Mouse (Mus musculus) adrenal gland, postnatal 10 days (tissue): ENCODE data around the gene Olfr748. TPM values are rescaled to one million over a fixed set of nuclear protein-coding genes. Genes with fewer than 3 reads are reported as not detected.

Source experiments
- DNase-seq: peaks from one replicate; pipeline ENCODE4 v3.0.0; 2021; ENCODE audit warnings: mixed read lengths
- long read RNA-seq, 2 experiments: library from polyadenylated mRNA; stranded (forward); transcript quantifications; one replicate each; pipeline ENCODE4 v2.0.0; 2021
- total RNA-seq, 2 experiments: library from RNA; stranded (reverse); gene quantifications; 2 replicates each; pipeline ENCODE4 v1.2.3; 2021

Olfr748 gene
- total RNA-seq: not detected
- long read RNA-seq, experiment 1: 0 reads
- long read RNA-seq, experiment 2: 0 reads

DNA sequence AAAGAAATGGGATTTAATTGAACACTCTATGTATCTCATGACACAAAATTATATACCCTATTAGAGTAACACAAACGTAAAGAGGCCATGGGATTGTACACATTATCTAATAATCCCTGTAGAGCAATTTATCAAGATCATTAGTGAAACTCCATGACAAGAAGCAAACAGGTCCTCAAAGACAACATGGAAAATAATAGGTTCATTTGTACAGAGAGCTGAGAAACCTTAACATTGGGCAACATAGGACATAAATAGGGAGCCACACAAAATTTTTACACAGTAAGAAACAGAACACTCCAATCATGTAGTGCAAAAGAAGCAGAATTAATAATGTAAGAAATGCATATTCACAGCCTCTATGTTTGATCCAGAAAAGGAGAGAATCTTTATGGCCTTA lies at the start of gene Olfr748:
Gene Olfr748 (plus strand): TSS at position 301 of the 400 bp plus-strand sequence.
- no peak for DNase-seq

- no peak for DNase-seq
Measured at GRCm38 (mm10) chr14:50693106-50693505, 14.1 kb upstream of the Olfr748 start, which contains the start of gene Olfr747. Olfr747 (minus strand) TSS chr14:50693206.

GRCm38 (mm10) chr14:50719875-50720274 lies 12.7 kb downstream of the Olfr748 start:
- peak; percentile 3 for DNase-seq

DNA sequence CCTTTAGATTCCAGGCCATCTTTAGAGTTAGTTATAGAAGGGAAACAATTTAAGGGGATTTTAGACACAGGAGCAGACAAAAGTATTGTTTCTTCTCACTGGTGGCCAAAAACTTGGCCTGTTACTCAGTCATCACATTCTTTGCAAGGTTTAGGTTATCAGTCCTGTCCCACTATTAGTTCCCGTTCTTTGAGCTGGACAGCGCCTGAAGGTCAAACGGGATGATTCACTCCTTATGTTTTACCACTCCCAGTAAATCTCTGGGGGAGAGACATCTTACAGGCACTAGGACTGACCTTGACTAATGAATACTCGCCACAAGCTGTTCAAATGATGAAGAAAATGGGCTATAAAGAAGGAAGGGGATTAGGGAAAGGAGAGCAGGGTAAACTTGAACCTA lies 15.2 kb downstream of the Olfr748 start:
- peak; percentile 4 for DNase-seq

DNA sequence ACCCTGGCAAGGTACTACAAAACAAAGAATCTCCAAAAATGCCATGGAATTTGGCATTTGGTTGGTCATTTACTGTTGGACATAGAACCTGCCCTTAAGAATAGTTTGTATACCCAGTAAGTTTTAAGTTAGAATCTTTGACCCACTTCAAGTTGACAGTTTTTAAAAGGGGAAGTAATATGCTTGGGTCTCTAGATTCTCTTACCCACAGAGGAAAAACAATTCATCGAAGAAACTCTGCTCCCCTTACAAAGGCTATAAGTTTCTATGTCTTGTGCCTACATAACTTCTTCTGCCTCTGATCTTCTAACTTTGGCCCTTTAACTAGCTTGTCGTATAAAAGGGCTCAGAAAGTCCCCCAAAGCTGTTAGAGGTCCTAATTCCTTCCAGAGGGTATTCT lies 33.2 kb downstream of the Olfr748 start:
- DNase-seq: no peak

- no peak for DNase-seq
Measured at GRCm38 (mm10) chr14:50741584-50741983, 34.4 kb downstream of the Olfr748 start.

- DNase-seq: no peak
Measured at GRCm38 (mm10) chr14:50744994-50745393, 37.8 kb downstream of the Olfr748 start, which contains the start of gene Olfr749. Olfr749 (minus strand) TSS chr14:50745094.

GRCm38 (mm10) chr14:50758416-50759085 lies 51.4 kb downstream of the Olfr748 start:
- no peak for DNase-seq

Other genes with a start within 250 kb of the Olfr748 start
- not detected for gene Olfr741, start 234.6 kb upstream of the Olfr748 start, total RNA-seq
- gene Olfr742, start 203.8 kb upstream of the Olfr748 start, total RNA-seq: not detected
- not detected for gene Olfr743, start 185.5 kb upstream of the Olfr748 start, total RNA-seq
- not detected for gene Olfr744, start 92.5 kb upstream of the Olfr748 start, total RNA-seq
- not detected for gene Olfr745, start 68.0 kb upstream of the Olfr748 start, total RNA-seq
- gene Olfr746, start 60.3 kb upstream of the Olfr748 start, total RNA-seq: not detected
- not detected for gene Olfr747, start 14.2 kb upstream of the Olfr748 start, total RNA-seq
- gene Olfr749, start 37.7 kb downstream of the Olfr748 start, total RNA-seq: not detected
- 10 to 100 TPM; 36.4 to 47.9 TPM for gene Ttc5, start 78.1 kb downstream of the Olfr748 start, total RNA-seq
- under 1 TPM; 0.24 to 0.78 TPM for gene Ccnb1ip1, start 100.4 kb downstream of the Olfr748 start, total RNA-seq
- gene Parp2, start 100.5 kb downstream of the Olfr748 start, total RNA-seq: 10 to 100 TPM; 28.7 to 31.1 TPM
- gene Tep1, start 163.2 kb downstream of the Olfr748 start, total RNA-seq: 10 to 100 TPM; 18.8 to 26.2 TPM
- 1 to 10 TPM; 2.1 to 7.9 TPM for gene Klhl33, start 190.1 kb downstream of the Olfr748 start, total RNA-seq
- gene Osgep, start 217.5 kb downstream of the Olfr748 start, total RNA-seq: 10 to 100 TPM; 62.7 to 76.7 TPM
- 10 to 100 TPM; 69.9 to 71.6 TPM for gene Apex1, start 217.6 kb downstream of the Olfr748 start, total RNA-seq
- gene Pip4p1, start 223.5 kb downstream of the Olfr748 start, total RNA-seq: 10 to 100 TPM; 41.0 to 46.3 TPM
- gene Pnp, start 223.7 kb downstream of the Olfr748 start, total RNA-seq: 10 to 100 TPM; 36.8 to 53.0 TPM
- 10 to 100 TPM; 37.1 to 48.5 TPM for gene Gm49342, start 237.1 kb downstream of the Olfr748 start, total RNA-seq
- gene Pnp2, start 248.6 kb downstream of the Olfr748 start, total RNA-seq: 1 to 10 TPM; 2.1 to 2.7 TPM